Mouse (Mus musculus) heart, adult 2 months (tissue): ENCODE results near the gene Ints7.

Experiments
- CTCF ChIP-seq: fragments of 200-600 bp; IDR thresholded peaks from 2 replicates; pipeline ENCODE4 v1.8.1; 2022; ENCODE audit warnings: antibody characterized with exemption, mild to moderate bottlenecking, moderate library complexity
- EP300 ChIP-seq: fragments of 200-500 bp; IDR thresholded peaks from 2 replicates; pipeline ENCODE4 v1.6.1; 2011; ENCODE audit warnings: low read depth, low read length, control low read depth; ENCODE audit not compliant: insufficient read depth
- POLR2A ChIP-seq: fragments of 200-500 bp; IDR thresholded peaks from 2 replicates; pipeline ENCODE4 v1.6.1; 2011; ENCODE audit warnings: mild to moderate bottlenecking, low read depth, low read length, control low read depth; ENCODE audit not compliant: insufficient read depth

- TF ChIP-seq CTCF (no peak), EP300 (no peak), POLR2A (no peak)
Observed at GRCm38 (mm10) chr1:191573906-191574639, 1.4 kb upstream of the Ints7 start.
